Mouse (Mus musculus) CH12F3 (cell line): ENCODE measurements around the gene Ppp3r2.

Source experiments
- in situ Hi-C: fragments of 300-500 bp; cut with MboI; formaldehyde crosslinking; loops from 2 replicates; pipeline ENCODE4 v1.14.3; 2020; ENCODE audit warnings: low sequenced_read_pairs

Ppp3r2 gene

DNA sequence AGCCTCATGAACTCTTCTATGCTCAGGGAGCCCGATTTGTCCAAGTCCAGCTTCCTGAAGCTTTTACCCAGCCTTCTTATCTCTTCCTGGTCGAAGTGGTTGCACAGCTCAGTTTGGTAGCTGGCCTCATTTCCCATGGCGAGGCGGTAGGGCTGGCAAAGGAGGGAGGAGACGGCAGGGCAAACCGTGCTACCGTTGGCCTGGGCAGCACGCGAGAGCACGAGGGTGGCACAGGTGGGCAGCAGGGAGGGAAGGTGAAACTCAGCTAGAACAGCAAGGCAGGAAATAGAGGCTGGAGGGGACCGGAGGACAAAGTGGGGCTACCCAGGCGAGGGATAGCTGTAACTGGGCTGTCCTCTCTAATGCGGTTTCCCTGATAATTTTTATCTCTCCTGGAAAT, at the start of gene Ppp3r2:
Ppp3r2 (minus strand) TSS at position 213 of the 400 bp plus-strand sequence.
- in situ Hi-C loops = no loop called here

DNA sequence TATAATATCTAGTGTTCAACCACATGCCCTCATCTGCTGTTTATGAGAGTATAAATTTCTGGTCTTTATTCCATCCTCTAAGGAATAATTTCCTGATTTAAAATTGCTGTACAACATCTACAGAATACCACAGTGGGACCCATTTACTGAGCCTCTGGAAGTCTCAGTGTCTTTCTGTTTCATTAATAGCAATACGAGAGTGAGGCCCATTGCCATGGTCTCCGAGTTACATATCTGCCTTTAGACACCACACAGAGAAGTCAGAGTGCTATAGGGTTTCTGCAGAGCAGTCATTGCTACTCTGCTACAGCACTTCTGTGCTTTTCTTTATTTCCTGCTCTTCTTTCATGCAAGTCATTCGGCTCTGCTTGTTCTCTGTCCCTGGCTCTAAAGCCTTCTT, 47.5 kb upstream of the Ppp3r2 start:
- in situ Hi-C loops = no loop called here

DNA sequence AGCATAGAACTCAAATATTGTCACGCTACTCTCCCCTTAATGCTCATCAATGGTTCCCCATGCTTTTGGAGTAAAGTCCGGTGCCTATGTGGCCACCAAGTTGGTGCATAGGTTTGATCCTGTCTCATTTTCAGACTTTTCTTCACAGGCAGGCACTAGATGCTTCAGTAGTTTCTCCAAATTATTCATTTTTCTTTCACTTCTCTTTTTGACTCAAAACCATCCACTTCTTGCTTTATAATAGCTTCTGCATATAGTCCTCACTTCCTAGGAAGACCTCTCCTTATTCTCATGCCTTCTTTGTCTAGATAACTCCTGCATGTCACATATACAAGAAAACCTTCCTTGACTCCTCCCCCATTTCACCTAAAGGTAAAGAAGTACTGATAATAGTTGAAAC, 42.1 kb upstream of the Ppp3r2 start:
- in situ Hi-C loops = no loop called here

DNA sequence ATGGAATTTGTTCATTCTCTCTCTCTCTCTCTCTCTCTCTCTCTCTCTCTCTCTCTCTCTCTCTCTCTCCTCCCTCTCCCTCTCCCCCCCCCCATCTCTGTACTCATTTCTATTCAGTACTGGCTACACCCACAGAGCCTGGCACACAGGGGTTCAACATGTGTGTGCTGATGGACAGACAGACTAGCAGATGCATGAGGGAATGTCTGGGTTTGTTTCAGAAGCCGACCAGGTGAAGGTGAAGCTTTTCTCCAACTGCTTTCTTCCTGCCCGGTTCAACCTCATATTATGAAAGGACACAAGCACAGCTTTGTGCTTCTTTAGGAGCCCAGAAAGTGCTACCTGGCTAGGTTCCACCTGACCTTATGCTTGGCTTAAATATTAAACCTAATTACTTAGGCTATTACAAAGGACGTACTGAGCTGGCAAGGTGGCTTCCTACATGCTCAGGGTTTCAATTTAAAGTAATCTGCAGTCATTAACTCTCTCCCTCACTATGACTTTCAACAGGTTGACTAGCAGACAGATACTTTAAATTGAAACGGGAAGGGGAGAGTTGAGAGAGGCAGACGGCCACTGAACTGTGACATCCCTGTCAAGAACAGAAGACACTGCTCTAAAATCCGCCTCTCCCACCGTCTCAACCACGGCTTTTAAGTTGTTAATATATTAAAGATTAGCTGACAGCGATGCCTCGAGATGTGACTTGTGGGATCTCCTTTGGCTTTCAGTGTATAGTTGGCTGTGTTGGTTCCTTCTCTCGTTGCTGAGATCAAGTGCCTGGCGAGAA, 9.8 kb upstream of the Ppp3r2 start:
- in situ Hi-C loops = no loop called here

DNA sequence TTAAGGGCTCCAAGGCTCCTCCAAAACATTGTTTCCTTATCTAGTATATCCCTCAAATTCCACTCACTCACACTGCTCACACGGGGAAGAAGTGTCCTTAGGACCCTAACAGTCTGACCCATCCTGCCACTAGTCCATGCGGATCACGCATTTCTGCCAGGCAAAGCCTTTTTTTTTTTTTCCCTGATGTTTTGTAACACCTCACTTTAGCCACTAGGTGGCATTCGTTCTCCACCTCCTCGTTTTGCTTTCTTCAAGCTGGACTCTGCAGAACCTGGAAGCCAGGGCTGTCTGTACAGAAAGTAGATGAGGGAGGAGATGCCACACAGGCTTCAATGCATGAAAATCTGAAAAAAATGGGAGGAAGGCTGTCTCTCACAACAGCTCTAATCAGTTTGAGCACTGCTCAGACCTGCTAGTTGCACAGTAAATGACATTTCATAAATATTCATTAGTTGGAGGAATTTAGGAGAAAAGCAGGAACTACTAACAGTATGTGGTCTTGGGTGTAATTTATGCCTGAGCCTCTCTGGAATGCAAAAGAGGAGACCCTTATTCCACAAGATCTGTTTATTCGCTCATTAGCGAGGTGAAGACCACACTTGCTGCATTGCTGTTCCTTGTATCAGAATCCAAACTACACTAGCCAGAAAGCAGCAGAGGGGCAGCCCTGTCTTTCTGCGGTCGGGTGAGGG, 6.9 kb upstream of the Ppp3r2 start:
- in situ Hi-C loops = no loop called here

DNA sequence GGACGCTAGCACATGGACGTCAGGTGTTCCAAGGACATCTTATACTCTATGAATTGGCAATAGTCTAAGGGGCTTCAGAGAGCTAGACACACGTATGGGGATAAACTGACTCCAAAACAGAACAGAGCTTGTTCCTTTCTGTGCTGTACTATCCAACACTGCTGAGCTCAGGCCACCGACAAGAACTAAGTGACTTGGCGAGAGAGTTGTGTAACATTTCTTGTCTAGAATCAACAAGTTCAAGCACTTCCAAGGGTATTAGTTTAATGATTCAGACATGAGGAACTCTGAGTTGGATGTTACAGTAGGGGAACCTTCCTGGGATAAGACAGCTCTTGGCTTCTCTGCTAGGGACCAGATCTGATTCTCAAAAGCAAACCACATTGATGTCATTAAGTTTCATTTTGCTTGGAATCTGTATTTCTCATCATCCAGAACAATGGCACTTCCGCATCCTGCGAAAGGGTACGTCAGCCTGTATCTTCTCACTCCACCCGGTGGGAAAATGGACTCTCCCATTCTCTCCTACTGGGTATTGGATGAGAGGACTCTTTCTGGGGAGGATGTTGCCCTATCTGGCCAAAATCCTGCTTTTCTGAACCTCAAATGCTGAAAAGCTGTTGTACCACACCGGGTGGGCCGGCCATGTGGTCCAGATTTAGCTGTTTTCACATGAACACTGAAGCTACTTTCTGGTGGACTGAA, 1.5 kb downstream of the Ppp3r2 start:
- in situ Hi-C loops = no loop called here

DNA sequence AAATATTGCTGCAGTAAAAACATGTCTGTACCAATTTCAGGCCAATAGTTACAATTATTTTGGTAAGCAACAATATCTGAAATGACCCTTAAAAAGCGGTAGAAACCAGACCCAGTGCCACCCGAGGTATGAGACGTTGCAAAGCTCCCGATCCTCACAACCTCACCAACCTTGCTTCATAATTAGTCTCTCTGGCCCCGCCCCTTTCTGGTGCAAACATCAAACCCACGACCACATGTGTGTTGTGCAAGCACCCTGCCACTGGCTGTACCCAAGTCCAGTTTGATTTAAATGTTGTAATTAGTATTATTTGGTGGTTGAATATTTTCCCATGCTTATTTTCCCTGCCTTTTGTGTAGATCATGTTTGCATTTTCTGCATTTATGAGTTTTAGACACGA, 5.0 kb downstream of the Ppp3r2 start:
- in situ Hi-C loops = no loop called here

DNA sequence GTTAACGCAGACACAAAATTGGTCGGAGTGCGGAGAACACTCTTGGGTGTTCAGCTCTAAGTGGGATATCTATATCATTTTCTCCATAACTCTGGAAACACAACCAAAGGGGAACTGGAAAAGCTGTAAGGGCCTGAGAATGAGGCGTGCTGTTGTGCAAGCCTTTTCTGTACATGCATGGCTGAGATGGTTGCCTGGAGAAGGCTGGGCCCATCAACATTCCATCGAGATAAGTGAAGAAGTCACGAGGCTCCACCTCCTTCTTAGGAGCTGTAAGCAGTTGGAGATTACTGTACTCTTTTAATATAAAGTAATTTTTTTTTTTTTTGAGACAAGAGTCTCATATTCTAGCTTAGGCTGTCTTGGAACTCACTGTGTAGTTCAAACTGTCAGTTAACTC, 5.8 kb downstream of the Ppp3r2 start:
- in situ Hi-C loops = no loop called here

DNA sequence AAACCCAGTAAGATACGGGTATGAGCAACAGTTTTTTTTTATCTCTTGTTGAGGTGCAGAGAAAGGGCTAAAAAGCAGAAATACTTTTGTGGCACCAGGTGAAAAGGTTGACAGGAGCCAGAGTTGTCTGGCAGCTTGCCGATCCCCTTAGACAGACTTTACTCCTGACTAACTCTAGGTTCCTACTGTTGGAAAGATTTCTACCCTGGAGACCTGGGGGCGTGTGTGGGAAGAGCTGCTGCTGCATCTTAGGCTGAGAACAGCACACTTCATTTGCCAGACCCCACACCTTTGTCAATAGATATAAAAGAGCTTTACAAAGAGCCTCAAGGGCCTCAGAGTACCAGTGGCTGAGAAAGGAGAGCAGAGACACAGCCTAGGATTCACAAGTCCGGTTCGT, 17.0 kb downstream of the Ppp3r2 start:
- in situ Hi-C loops = no loop called here

DNA sequence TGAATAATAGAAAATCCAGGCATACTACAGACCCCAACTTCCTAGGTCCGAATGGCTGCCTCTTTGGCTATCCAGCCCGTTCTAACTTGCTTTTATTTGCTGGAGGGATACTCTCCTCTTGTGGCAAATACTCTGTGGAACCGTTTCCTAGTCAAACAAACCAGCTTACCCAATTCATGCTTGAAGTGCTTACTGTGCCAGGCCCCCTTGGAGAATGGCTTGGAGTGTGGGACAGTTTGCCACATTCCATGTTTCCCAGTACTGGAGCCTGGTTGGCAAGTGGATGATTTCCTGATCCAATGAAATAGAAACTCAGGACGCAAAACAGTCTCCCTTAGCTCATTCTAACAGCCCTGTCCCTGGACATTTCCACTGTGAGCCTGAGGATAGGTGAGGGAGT, 19.6 kb downstream of the Ppp3r2 start:
- in situ Hi-C loops = no loop called here

DNA sequence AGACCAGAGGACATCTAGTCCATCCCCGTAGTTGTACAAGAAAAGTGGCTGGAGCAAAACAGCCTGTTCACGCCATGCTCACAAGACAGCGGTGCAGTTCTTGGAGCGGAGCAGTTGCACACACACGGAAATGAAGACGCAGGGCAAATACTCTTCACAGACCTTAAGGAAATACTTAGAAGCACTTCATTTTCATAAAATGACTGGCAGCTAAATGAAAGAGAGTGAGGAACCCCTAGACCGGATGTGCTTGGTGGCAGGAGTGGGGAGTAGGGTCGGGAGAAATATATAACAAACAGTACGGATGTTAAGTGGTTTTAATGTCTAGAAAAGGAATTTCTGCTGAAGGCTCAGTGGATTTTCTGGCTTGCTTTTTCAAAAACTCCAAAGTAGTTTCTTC, 20.2 kb downstream of the Ppp3r2 start:
- in situ Hi-C loops = no loop called here

DNA sequence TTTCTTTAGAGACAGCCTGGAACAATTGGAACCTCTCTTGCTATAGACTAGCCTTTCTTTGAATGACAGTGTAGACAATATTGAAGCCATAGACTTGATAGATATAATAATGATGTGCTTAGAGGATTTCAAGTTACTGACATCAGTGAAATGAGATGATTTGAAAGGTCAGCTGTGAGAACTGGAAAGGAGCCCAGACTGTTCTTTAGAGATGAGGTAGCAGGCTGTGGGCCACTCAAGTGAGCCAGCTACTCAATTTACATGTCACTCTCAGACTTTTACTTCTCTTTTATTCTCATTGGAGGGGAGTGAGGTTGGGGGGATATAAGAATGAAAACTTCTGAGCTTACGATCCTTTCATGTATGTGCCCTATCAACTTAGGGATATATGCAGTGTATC, 22.4 kb downstream of the Ppp3r2 start:
- in situ Hi-C loops = no loop called here

DNA sequence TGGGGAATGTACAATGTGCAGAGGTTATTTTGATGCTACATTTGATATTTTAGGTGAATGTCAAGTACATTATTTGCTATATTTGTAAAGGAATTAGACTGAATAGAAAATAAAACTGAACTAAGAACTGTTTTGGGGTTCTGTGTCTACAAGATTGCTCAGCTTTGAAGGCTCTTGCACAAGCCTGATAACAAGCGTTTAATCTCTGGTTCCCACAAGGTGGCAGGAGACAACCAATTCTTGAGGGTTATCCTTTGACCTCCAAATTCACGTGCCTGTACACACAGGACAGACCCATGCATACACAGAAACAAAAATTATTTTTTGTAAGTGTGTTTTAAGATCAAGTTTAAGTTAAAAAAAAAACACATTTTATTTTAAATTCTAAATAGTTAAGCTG, 41.9 kb downstream of the Ppp3r2 start:
- in situ Hi-C loops = no loop called here

DNA sequence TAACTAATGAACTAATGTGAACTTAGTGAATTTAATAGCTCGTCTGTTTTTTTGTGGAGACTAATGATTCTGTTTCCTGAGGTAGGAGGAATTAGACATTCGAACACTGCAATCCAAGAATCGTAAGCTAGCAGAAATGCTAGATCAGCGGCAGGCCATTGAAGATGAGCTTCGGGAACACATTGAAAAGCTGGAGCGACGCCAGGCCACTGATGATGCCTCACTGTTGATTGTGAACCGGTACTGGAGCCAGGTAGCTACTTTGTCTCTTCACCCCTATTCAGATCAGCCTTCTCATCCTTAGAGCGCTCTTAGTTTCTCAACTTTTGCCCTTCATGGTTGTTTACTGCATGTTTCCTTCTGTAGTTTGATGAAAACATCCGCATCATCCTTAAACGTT, 44.0 kb downstream of the Ppp3r2 start:
- in situ Hi-C loops = no loop called here

DNA sequence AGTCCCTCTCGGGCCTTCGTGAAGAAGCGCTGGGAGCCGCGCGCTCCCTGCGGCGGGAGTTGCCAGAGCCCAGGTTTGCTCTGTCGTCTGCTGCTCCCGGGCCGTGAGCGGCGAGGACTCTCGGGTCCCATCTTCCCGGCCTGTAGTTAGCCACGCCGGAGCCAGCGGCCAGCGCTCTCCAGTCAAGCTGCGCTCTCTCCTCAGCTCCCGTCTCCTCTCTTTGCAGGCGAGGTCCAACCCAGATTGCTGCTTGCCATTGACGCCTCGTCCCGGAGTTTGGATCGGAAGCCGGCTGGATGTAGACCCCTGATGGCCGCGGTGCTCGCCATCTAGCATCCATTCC, 49.7 kb downstream of the Ppp3r2 start:
- in situ Hi-C loops = no loop called here

DNA sequence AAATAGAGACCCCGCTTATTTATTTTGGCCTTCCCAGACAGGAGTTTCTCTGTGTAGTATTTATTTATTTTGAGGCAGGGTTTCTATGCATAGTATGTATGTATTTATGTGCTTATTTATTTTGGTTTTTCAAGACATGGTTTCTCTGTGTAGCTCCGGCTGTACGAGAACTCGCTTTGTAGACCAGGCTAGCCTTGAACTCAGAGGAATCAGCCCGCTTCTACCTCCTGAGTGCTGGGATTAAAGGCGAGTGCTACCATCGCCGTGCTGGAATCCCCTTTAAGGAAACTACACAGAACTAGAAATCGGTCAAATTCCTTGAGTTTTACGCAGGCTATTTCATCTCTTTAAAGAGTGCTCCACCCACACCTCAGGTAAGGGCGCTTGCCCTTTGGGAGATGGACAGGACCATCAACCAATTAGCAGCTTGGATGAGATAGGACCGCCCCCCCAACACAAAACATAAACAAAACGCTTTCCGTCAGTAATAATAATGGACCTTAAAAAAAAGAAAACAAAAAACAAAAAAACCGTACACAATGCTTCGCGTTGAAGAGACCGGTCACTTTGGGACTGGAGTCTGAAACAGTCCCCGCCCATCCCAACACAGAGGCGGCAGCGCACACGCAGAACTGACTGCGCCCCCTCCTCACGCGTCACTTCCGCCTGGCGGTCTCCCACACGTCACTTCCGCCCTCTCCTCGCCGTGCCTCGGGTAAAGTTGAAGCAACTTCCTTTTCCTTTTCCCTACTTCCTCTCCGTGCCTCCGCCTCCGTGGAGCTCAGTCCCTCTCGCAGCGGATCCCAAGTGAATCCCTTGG, 50.3 kb downstream of the Ppp3r2 start, which contains the start of gene Rnf20:
Rnf20 (plus strand) TSS at position 688 of the 820 bp plus-strand sequence.
- in situ Hi-C loops = no loop called here

DNA sequence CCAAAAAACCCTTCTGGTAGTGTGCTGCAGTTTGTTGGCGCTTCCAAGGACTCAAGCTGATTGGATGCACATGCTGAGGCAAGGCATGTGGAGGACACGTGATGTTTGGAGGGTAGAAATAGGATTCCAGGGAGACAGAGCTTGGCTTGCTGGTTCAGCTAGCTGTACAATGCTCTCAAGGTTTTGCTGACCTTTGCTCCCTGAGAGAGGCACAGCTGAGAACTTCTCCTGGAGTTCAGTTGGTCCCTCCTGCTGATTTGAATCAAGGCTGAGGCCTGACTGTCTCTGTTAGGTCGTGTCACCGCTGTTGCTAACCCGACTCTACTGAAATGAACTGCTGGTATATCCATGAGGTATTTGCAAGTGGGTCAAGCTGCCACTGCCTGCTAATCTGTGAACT, 52.9 kb downstream of the Ppp3r2 start:
- in situ Hi-C loops = loop anchor here (10.0 kb wide), 1 partner anchor 54 kb away; no protein-coding TSS in a partner anchor
